Comparison of ENCODE assay signal across 22 mouse cellular contexts in the genomic region with DNA sequence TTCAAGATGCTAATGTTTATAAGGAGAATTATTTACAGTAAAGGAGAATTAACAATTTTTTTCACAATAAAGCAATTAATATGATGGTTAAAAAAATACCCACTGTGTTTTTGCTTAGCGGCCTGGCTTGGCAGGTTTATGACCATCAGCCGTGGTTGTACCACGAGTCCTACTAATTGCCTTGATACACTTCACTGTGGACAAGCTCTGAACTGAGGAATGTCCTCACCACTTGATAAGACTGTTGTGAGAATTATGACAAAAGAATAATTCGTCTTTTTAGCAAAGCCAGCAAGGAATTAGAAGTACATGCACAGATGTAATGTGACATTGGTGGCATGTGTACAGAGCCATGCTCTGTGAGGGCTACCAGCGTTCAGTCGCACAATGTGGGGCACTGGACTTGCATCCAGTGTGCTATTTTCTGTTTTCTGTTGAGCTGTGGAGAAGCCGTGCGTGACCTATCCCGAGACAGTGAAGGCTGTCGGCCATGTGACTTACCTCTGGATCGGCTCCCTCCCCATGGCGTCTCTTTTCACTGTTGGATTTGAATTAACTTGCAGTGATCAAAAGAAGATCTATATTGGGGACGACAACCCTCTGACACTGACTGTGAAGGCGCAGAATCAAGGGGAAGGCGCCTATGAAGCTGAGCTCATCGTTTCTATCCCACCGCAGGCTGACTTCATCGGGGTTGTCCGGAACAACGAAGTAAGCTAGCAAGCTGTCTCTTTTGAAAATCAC. TPM values are rescaled to one million over a fixed set of nuclear protein-coding genes. Genes with fewer than 3 reads are reported as not detected.
A peak's percentile ranks its signal among the peaks of the same experiment; 100 is the strongest.
DNase-seq lines count a peak whose midpoint lies in the region; ATAC-seq lines count a peak whose summit lies in the region.
"Had no signal": no experiment of that assay in that cellular context is flagged by ENCODE, and none has a peak within 500 bp of the region (broad histone marks: within the 10 kb centered on the region; RNA-seq: fewer than 3 reads in every experiment).

No protein-coding gene starts in this region.

- H3K4me3 ChIP-seq in forebrain, embryonic 11.5 days (ENCODE audit: low read depth, low read length): no peak overlapping the region
- H3K4me3 ChIP-seq in forebrain, embryonic 10.5 days: no peak overlapping the region
- no peak overlapping the region for H3K4me3 ChIP-seq in forebrain, embryonic 14.5 days (ENCODE audit: low read depth, low read length)
- no peak overlapping the region for H3K4me3 ChIP-seq in hindbrain, embryonic 16.5 days (ENCODE audit: low read length)
- H3K4me3 ChIP-seq in midbrain, embryonic 16.5 days (ENCODE audit: low read depth, low read length): peak overlapping the region; percentile 29
- H3K4me3 ChIP-seq: heart, embryonic 12.5 days; limb, embryonic 10.5 days had no signal

- no peak overlapping the region for H3K9ac ChIP-seq in forebrain, embryonic 11.5 days (ENCODE audit: low read length)
- H3K9ac ChIP-seq in forebrain, embryonic 14.5 days (ENCODE audit: low read length): no peak overlapping the region
- H3K9ac ChIP-seq in hindbrain, embryonic 16.5 days (ENCODE audit: low read depth, low read length): peak overlapping the region; percentile 13; the same call in 1 of the 2 replicates
- H3K9ac ChIP-seq in midbrain, embryonic 16.5 days (ENCODE audit: low read depth, low read length): peak overlapping the region; percentile 4; the same call in 1 of the 2 replicates
- H3K9ac ChIP-seq: heart, embryonic 12.5 days had no signal

- WGBS in forebrain, embryonic 11.5 days: 76% methylated on average over 20 of the region's 20 CpGs
- WGBS in forebrain, embryonic 10.5 days: 85% methylated on average over 20 of the region's 20 CpGs
- WGBS in forebrain, embryonic 14.5 days: 52% methylated on average over 20 of the region's 20 CpGs
- 67% methylated on average over 20 of the region's 20 CpGs for WGBS in hindbrain, embryonic 16.5 days
- 42% methylated on average over 20 of the region's 20 CpGs for WGBS in midbrain, embryonic 16.5 days

- H3K27me3 ChIP-seq in forebrain, embryonic 11.5 days (ENCODE audit: control insufficient read depth, insufficient read depth, low read length): no peaks in the 10 kb centered on the region
- no peaks in the 10 kb centered on the region for H3K27me3 ChIP-seq in forebrain, embryonic 10.5 days (ENCODE audit: poor library complexity, severe bottlenecking)
- no peaks in the 10 kb centered on the region for H3K27me3 ChIP-seq in forebrain, embryonic 14.5 days (replicated peaks; ENCODE audit: control insufficient read depth, insufficient read depth, low read length)
- no peaks in the 10 kb centered on the region for H3K27me3 ChIP-seq in hindbrain, embryonic 16.5 days (replicated peaks; ENCODE audit: control insufficient read depth, insufficient read depth, low read length)
- H3K27me3 ChIP-seq in midbrain, embryonic 16.5 days (ENCODE audit: control insufficient read depth, insufficient read depth, low read depth, low read length): no peaks in the 10 kb centered on the region
- H3K27me3 ChIP-seq: CH12.LX; heart, embryonic 12.5 days had no signal

- no peak for DNase-seq in forebrain, embryonic 11.5 days (ENCODE audit: low spot score)
- no peak for DNase-seq in forebrain, embryonic 10.5 days (ENCODE audit: extremely low spot score, low spot score)
- DNase-seq in forebrain, embryonic 14.5 days (ENCODE audit: low spot score): peak; percentile 42
- no peak for DNase-seq in cerebellum, postnatal 14 days
- DNase-seq in embryo, embryonic 9.5 days (ENCODE audit: extremely low spot score): no peak
- no peak for DNase-seq in heart, postnatal 14 days
- DNase-seq: adrenal gland, adult 8-10 months; cerebellum, adult 8-10 months; gastrocnemius, postnatal 36 days; heart, postnatal 36 days; lung, adult 2 months; lung, postnatal 36 days; right cerebral cortex, postnatal 25 days; thymus, postnatal 36 days had no signal

- H3K36me3 ChIP-seq in forebrain, embryonic 11.5 days (ENCODE audit: control insufficient read depth, insufficient read depth, low read length): no peaks in the 10 kb centered on the region
- peaks cover 73% of the 10 kb centered on the region for H3K36me3 ChIP-seq in forebrain, embryonic 10.5 days (replicated peaks)
- H3K36me3 ChIP-seq in forebrain, embryonic 14.5 days (ENCODE audit: control insufficient read depth, insufficient read depth, low read length): 0 out of 2 replicates have a peak, but pooled peaks cover 7% of the 10 kb centered on the region
- no peaks in the 10 kb centered on the region; the same call in 1 of the 2 replicates for H3K36me3 ChIP-seq in hindbrain, embryonic 16.5 days (ENCODE audit: control insufficient read depth, insufficient read depth, low read length)
- no peaks in the 10 kb centered on the region for H3K36me3 ChIP-seq in midbrain, embryonic 16.5 days (ENCODE audit: control insufficient read depth, insufficient read depth, low read length)

- ATAC-seq in forebrain, embryonic 11.5 days (replicated peaks; ENCODE audit: low FRiP score): peak; percentile 56
- peak; percentile 79 for ATAC-seq in forebrain, embryonic 14.5 days
- peak; percentile 45; the same call in 1 of the 2 replicates for ATAC-seq in hindbrain, embryonic 16.5 days
- peak; percentile 93 for ATAC-seq in midbrain, embryonic 16.5 days
- ATAC-seq: intestine, postnatal 0 days had no signal

- intact Hi-C loops in heart, postnatal 14 days (cut with DNase I): no loop called here

- H3K4me1 ChIP-seq in forebrain, embryonic 11.5 days (replicated peaks; ENCODE audit: control insufficient read depth, insufficient read depth, low read length): no peaks in the 10 kb centered on the region
- H3K4me1 ChIP-seq in forebrain, embryonic 10.5 days: peaks cover 5% of the 10 kb centered on the region
- no peaks in the 10 kb centered on the region for H3K4me1 ChIP-seq in forebrain, embryonic 14.5 days (ENCODE audit: control insufficient read depth, insufficient read depth, low read length)
- H3K4me1 ChIP-seq in hindbrain, embryonic 16.5 days (ENCODE audit: control insufficient read depth, insufficient read depth, low read depth, low read length): no peaks in the 10 kb centered on the region
- H3K4me1 ChIP-seq in midbrain, embryonic 16.5 days (ENCODE audit: control insufficient read depth, insufficient read depth, low read length): 0 out of 2 replicates have a peak, but pooled peaks cover 2% of the 10 kb centered on the region
- H3K4me1 ChIP-seq: heart, embryonic 12.5 days; limb, embryonic 10.5 days had no signal

- no peaks in the 10 kb centered on the region for H3K9me3 ChIP-seq in forebrain, embryonic 11.5 days (ENCODE audit: control insufficient read depth, low read length)
- H3K9me3 ChIP-seq in forebrain, embryonic 10.5 days: no peaks in the 10 kb centered on the region
- no peaks in the 10 kb centered on the region for H3K9me3 ChIP-seq in forebrain, embryonic 14.5 days (replicated peaks; ENCODE audit: control insufficient read depth, low read length)
- H3K9me3 ChIP-seq in hindbrain, embryonic 16.5 days (ENCODE audit: control insufficient read depth, low read length): no peaks in the 10 kb centered on the region
- H3K9me3 ChIP-seq in midbrain, embryonic 16.5 days (replicated peaks; ENCODE audit: control insufficient read depth, low read length, poor library complexity, severe bottlenecking): no peaks in the 10 kb centered on the region
- H3K9me3 ChIP-seq: heart, embryonic 12.5 days; limb, embryonic 10.5 days had no signal

- no peak overlapping the region for H3K27ac ChIP-seq in forebrain, embryonic 11.5 days (ENCODE audit: low read depth, low read length)
- no peak overlapping the region for H3K27ac ChIP-seq in forebrain, embryonic 10.5 days
- H3K27ac ChIP-seq in forebrain, embryonic 14.5 days (ENCODE audit: low read depth, low read length): no peak overlapping the region
- no peak overlapping the region for H3K27ac ChIP-seq in hindbrain, embryonic 16.5 days (ENCODE audit: low read depth, low read length)
- peak overlapping the region; percentile 28 for H3K27ac ChIP-seq in midbrain, embryonic 16.5 days (ENCODE audit: low read length)
- H3K27ac ChIP-seq: kidney, postnatal 0 days; limb, embryonic 10.5 days had no signal

- H3K4me2 ChIP-seq in forebrain, embryonic 11.5 days (ENCODE audit: low read depth, low read length, severe bottlenecking): no peak overlapping the region
- peak overlapping the region; percentile 28 for H3K4me2 ChIP-seq in forebrain, embryonic 14.5 days (ENCODE audit: low read length)
- peak overlapping the region; percentile 37 for H3K4me2 ChIP-seq in hindbrain, embryonic 16.5 days (ENCODE audit: low read length)
- peak overlapping the region; percentile 52 for H3K4me2 ChIP-seq in midbrain, embryonic 16.5 days (ENCODE audit: low read length)
- H3K4me2 ChIP-seq: heart, embryonic 12.5 days; liver, embryonic 11.5 days had no signal

RNA-seq across cellular contexts. Expression of gene Fam171b, which starts 20.9 kb away (rescaled TPM):
- polyA plus RNA-seq in forebrain, embryonic 11.5 days (2014; fragmentation: Nextera tagmentation; extraction: Ambion mirVana): 56.6 and 58.9 TPM in 2 replicates
- polyA plus RNA-seq in forebrain, embryonic 10.5 days (2016; fragmentation: Nextera tagmentation; extraction: Ambion mirVana): 34.4 and 37.5 TPM in 2 replicates
- 55.9 and 66.5 TPM in 2 replicates for polyA plus RNA-seq in forebrain, embryonic 14.5 days (2014; fragmentation: Nextera tagmentation; extraction: Ambion mirVana)
- 77.1 and 80.4 TPM in 2 replicates for polyA plus RNA-seq in hindbrain, embryonic 16.5 days (2015; fragmentation: Nextera tagmentation; extraction: Ambion mirVana)
- 87.2 and 94.6 TPM in 2 replicates for polyA plus RNA-seq in midbrain, embryonic 16.5 days (2015; fragmentation: Nextera tagmentation; extraction: Ambion mirVana)
- 1 to 10 TPM; 1.6 TPM for total RNA-seq in heart, postnatal 14 days (2021)

Comparison
In these comparisons a context has a peak if more than half of its experiments do, and no peak if none do; other contexts are left out.
1. H3K9ac ChIP-seq: peak in hindbrain, embryonic 16.5 days (single experiment) and midbrain, embryonic 16.5 days (single experiment); none in forebrain, embryonic 11.5 days (single experiment) and forebrain, embryonic 14.5 days (single experiment).
2. Peak in every context shown above with its lines, with median percentiles within 50 percentile points of each other: ATAC-seq.